Mouse (Mus musculus): Measurements from ENCODE around the gene Hist1h2an. TPM values are rescaled to one million over a fixed set of nuclear protein-coding genes. Genes with fewer than 3 reads are reported as not detected.
A peak's percentile ranks its signal among the peaks of the same experiment; 100 is the strongest.
"Not testable (repeated sequence)": the region's sequence is repeated elsewhere in the genome, so short reads cannot be mapped to it uniquely, and the experiment has no call there.

Gene Hist1h2an
- polyA plus RNA-seq, 1 experiment from 2014 or later: 4.5 TPM

- CTCF ChIA-PET: interaction anchor here (0.7 to 1.5 kb wide), 2 partner anchors 12 to 32 kb away, joined by 4 to 5 read pairs; no protein-coding TSS in a partner anchor
- in situ Hi-C loops (cut with MboI; ENCODE audit: low pct_unique_long_range_greater_than_20kb): no loop called here
- no peaks in the 10 kb centered on the region for H3K27me3 ChIP-seq
- DNase-seq (ENCODE audit: low read depth, low spot score) (no peak), ATAC-seq (no peak)
- TF ChIP-seq CTCF (IDR thresholded peaks at IDR 0.05): no peak
- POLR2A ChIA-PET: interaction anchor here (0.6 to 2.2 kb wide), 2 partner anchors 28 to 290 kb away, joined by 4 to 8 read pairs; partner anchors contain the start of genes Hist1h1b and Hist1h2ag
Observed at GRCm38 (mm10) chr13:21752356-21752755, 34.7 kb downstream of the Hist1h2an start.

GRCm38 (mm10) chr13:21751827-21752226 is 35.2 kb downstream of the Hist1h2an start:
- in situ Hi-C loops (cut with MboI; ENCODE audit: low pct_unique_long_range_greater_than_20kb): no loop called here
- ATAC-seq (no peak), DNase-seq (ENCODE audit: low read depth, low spot score) (no peak)
- TF ChIP-seq CTCF (IDR thresholded peaks at IDR 0.05): no peak
- H3K27me3 ChIP-seq: no peaks in the 10 kb centered on the region
- ChIA-PET CTCF (interaction anchor here (0.7 to 1.5 kb wide), 2 partner anchors 11 to 32 kb away, joined by 4 to 5 read pairs; no protein-coding TSS in a partner anchor), POLR2A (interaction anchor here (0.6 to 2.2 kb wide), 2 partner anchors 28 to 291 kb away, joined by 4 to 8 read pairs; partner anchors contain the start of genes Hist1h1b and Hist1h2ag)

GRCm38 (mm10) chr13:21751417-21751816 is 35.6 kb downstream of the Hist1h2an start:
- DNase-seq (ENCODE audit: low read depth, low spot score) (no peak), ATAC-seq (no peak)
- in situ Hi-C loops (cut with MboI; ENCODE audit: low pct_unique_long_range_greater_than_20kb): no loop called here
- TF ChIP-seq CTCF (IDR thresholded peaks at IDR 0.05): no peak
- H3K27me3 ChIP-seq: no peaks in the 10 kb centered on the region
- CTCF ChIA-PET: no interaction called here
- POLR2A ChIA-PET: no interaction called here

GRCm38 (mm10) chr13:21750159-21751017 is 36.6 kb downstream of the Hist1h2an start, which contains the start of gene Hist1h4k:
Gene Hist1h4k (minus strand): TSS chr13:21750505.
- CTCF ChIA-PET: interaction anchor here (2.0 kb wide), 1 partner anchor 12 kb away, joined by 5 read pairs; no protein-coding TSS in a partner anchor
- DNase-seq (ENCODE audit: low read depth, low spot score): peak; percentile 33
- H3K27me3 ChIP-seq; in situ Hi-C loops (cut with MboI; ENCODE audit: low pct_unique_long_range_greater_than_20kb): not testable (repeated sequence)
- POLR2A ChIA-PET: interaction anchor here (0.7 to 2.2 kb wide), 2 partner anchors 15 kb away, joined by 3 to 5 read pairs; partner anchors contain the start of gene Hist1h4j
- peak; percentile 81 for ATAC-seq

- no peak for DNase-seq (ENCODE audit: low read depth, low spot score)
Observed at GRCm38 (mm10) chr13:21749387-21750158, 37.4 kb downstream of the Hist1h2an start.

GRCm38 (mm10) chr13:21745006-21745405 is 42.0 kb downstream of the Hist1h2an start:
- in situ Hi-C loops (cut with MboI; ENCODE audit: low pct_unique_long_range_greater_than_20kb): no loop called here
- DNase-seq (ENCODE audit: low read depth, low spot score) (no peak), ATAC-seq (no peak)
- ChIA-PET POLR2A (no interaction called here), CTCF (no interaction called here)
- TF ChIP-seq CTCF (IDR thresholded peaks at IDR 0.05): no peak
- H3K27me3 ChIP-seq: no peaks in the 10 kb centered on the region

More at GRCm38 (mm10) chr13:21749387-21750158, 37.4 kb downstream of the Hist1h2an start:
- no peak for TF ChIP-seq CTCF (IDR thresholded peaks at IDR 0.05)
- in situ Hi-C loops (cut with MboI; ENCODE audit: low pct_unique_long_range_greater_than_20kb): no loop called here
- CTCF ChIA-PET: interaction anchor here (2.0 kb wide), 1 partner anchor 11 kb away, joined by 5 read pairs; no protein-coding TSS in a partner anchor
- H3K27me3 ChIP-seq: no peaks in the 10 kb centered on the region
- POLR2A ChIA-PET: interaction anchor here (0.8 to 2.2 kb wide), 3 partner anchors 10 to 75 kb away, joined by 3 to 6 read pairs (median 5); partner anchors contain the start of gene Hist1h4j
- ATAC-seq: no peak

Other genes starting within 250 kb of the Hist1h2an start
- gene Olfr1366, start 244.4 kb downstream of the Hist1h2an start, polyA plus RNA-seq (2021): 0.01 TPM
- gene Olfr1535, start 227.3 kb downstream of the Hist1h2an start, polyA plus RNA-seq (2021): 0.09 TPM
- not detected for gene Olfr1364, start 205.5 kb downstream of the Hist1h2an start, polyA plus RNA-seq (2021)
- not detected for gene Olfr1362, start 173.2 kb downstream of the Hist1h2an start, polyA plus RNA-seq (2021)
- gene Olfr11, start 144.7 kb downstream of the Hist1h2an start, polyA plus RNA-seq (2021): not detected
- not detected for gene Olfr1361, start 123.8 kb downstream of the Hist1h2an start, polyA plus RNA-seq (2021)
- gene Olfr1360, start 109.8 kb downstream of the Hist1h2an start, polyA plus RNA-seq (2021): not detected
- not detected for gene Olfr1359, start 89.1 kb downstream of the Hist1h2an start, polyA plus RNA-seq (2021)
- gene Hist1h2bl, start 71.1 kb downstream of the Hist1h2an start, polyA plus RNA-seq (2021): 1.1 TPM
- gene Hist1h2ai, start 70.8 kb downstream of the Hist1h2an start, polyA plus RNA-seq (2021): not detected
- 4.9 TPM for gene Hist1h3h, start 69.6 kb downstream of the Hist1h2an start, polyA plus RNA-seq (2021)
- gene Hist1h2bm, start 65.2 kb downstream of the Hist1h2an start, polyA plus RNA-seq (2021): not detected
- gene Hist1h4j, start 52.2 kb downstream of the Hist1h2an start, polyA plus RNA-seq (2021): 1.2 TPM
- gene Hist1h4k, start 36.7 kb downstream of the Hist1h2an start, polyA plus RNA-seq (2021): 6.5 TPM
- gene Hist1h2ak, start 33.4 kb downstream of the Hist1h2an start, polyA plus RNA-seq (2021): not detected
- 4.9 TPM for gene Hist1h2bn, start 33.1 kb downstream of the Hist1h2an start, polyA plus RNA-seq (2021)
- gene Hist1h1b, start 6.6 kb downstream of the Hist1h2an start, polyA plus RNA-seq (2021): 1.4 TPM
- gene Hist1h3i, start 3.8 kb downstream of the Hist1h2an start, polyA plus RNA-seq (2021): 1.6 TPM
- gene Hist1h2bp, start 243 bp upstream of the Hist1h2an start, polyA plus RNA-seq (2021): 0.45 TPM
- 35.6 TPM for gene Hist1h2bq, start 23.0 kb upstream of the Hist1h2an start, polyA plus RNA-seq (2021)
- gene Hist1h2ao, start 23.2 kb upstream of the Hist1h2an start, polyA plus RNA-seq (2021): not detected
- 1.0 TPM for gene Hist1h4m, start 24.5 kb upstream of the Hist1h2an start, polyA plus RNA-seq (2021)
- gene Hist1h4n, start 45.0 kb upstream of the Hist1h2an start, polyA plus RNA-seq (2021): not detected
- gene Hist1h2ap, start 46.3 kb upstream of the Hist1h2an start, polyA plus RNA-seq (2021): 0.60 TPM
- 36.6 TPM for gene Hist1h2br, start 46.5 kb upstream of the Hist1h2an start, polyA plus RNA-seq (2021)
- gene Zfp184, start 157.9 kb upstream of the Hist1h2an start, polyA plus RNA-seq (2021): 7.7 TPM
- gene Pom121l2, start 194.0 kb upstream of the Hist1h2an start, polyA plus RNA-seq (2021): not detected
- gene Prss16, start 222.5 kb upstream of the Hist1h2an start, polyA plus RNA-seq (2021): 6.3 TPM
- 1.6 TPM for gene Hist1h2ah, start 248.3 kb upstream of the Hist1h2an start, polyA plus RNA-seq (2021)
- gene Hist1h2bk, start 248.7 kb upstream of the Hist1h2an start, polyA plus RNA-seq (2021): 15.2 TPM

All from Patski (cell line).